Mouse (Mus musculus): ENCODE data around the gene Lrrc8c.

DNA sequence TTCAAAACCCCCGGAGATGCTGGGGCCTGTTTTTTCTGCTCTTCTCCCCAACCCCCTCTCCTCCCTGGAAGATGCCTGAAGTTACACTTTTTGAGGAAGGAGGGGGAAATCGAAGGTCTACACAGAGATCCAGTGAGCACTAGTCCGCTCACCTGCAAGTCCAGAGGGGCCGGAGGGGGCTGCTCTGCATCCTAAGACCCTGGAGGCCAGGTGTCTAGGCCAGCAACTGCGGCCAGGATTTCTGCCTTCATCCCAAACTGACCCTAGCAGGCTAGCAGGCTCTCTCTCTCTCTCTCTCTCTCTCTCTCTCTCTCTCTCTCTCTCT lies 750 bp downstream of the Lrrc8c start:
- TF ChIP-seq EP300 (IDR thresholded peaks at IDR 0.05), result no peak
- no peak for TF ChIP-seq CTCF (IDR thresholded peaks at IDR 0.05)
